Comparison of ENCODE assay signal across 8 mouse cellular contexts in the genomic region with DNA sequence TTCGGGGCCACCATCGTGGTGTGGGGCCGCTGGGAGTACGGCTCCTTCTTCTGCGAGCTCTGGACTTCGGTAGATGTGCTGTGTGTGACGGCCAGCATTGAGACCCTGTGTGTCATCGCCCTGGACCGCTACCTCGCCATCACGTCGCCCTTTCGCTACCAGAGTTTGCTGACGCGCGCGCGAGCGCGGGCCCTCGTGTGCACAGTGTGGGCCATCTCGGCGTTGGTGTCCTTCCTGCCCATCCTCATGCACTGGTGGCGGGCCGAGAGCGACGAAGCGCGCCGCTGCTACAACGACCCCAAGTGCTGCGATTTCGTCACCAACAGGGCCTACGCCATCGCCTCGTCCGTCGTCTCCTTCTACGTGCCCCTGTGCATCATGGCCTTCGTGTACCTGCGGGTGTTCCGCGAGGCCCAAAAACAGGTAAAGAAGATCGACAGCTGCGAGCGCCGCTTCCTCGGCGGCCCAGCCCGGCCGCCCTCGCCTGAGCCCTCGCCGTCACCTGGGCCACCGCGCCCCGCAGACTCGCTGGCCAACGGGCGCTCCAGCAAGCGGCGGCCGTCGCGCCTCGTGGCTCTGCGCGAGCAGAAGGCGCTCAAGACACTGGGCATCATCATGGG. TPM values are rescaled to one million over a fixed set of nuclear protein-coding genes. Genes with fewer than 3 reads are reported as not detected.
DNase-seq lines count a peak whose midpoint lies in the region; ATAC-seq and TF ChIP-seq lines count a peak whose summit lies in the region.

No protein-coding gene starts in this region.

- TF ChIP-seq CTCF in bone marrow, adult 2 months (IDR thresholded peaks at IDR 0.05; ENCODE audit: control insufficient read depth, insufficient read depth, low read length), result no peak
- no peak for TF ChIP-seq CTCF in layer of hippocampus, adult 2 months (conservative IDR thresholded peaks at IDR 0.05)

- TF ChIP-seq POLR2A in bone marrow, adult 2 months (IDR thresholded peaks at IDR 0.05; ENCODE audit: borderline replicate concordance, control insufficient read depth, low read depth, low read length), result no peak

- H3K9me3 ChIP-seq in lung, embryonic 15.5 days, result no peaks in the 10 kb centered on the region

- peaks cover 66% of the 10 kb centered on the region for H3K27me3 ChIP-seq in lung, embryonic 15.5 days

- intact Hi-C loops in heart, postnatal 25 days (cut with DNase I), result loop anchor here (5.0 kb wide), 2 partner anchors 121 to 156 kb away; no protein-coding TSS in a partner anchor

- no peaks in the 10 kb centered on the region; the same call in 1 of the 2 replicates for H3K4me1 ChIP-seq in bone marrow, adult 2 months (ENCODE audit: control insufficient read depth, insufficient read depth, low read length)
- H3K4me1 ChIP-seq in lung, embryonic 15.5 days, result peaks cover 49% of the 10 kb centered on the region

- peak overlapping the region; percentile 98 for H3K4me2 ChIP-seq in lung, embryonic 15.5 days

- DNase-seq in heart, adult 11 months, result peak; percentile 92
- no peak for DNase-seq in heart, postnatal 25 days (ENCODE audit: low spot score)
- DNase-seq in frontal cortex, postnatal 14 days (ENCODE audit: low spot score in 2 of 2), result peak; percentile 46 to 53
- peak; percentile 53 to 55 for DNase-seq in layer of hippocampus, adult 2 months (ENCODE audit: low spot score in 2 of 2)
- DNase-seq in right cerebral cortex, adult 2 months (ENCODE audit: low spot score in 2 of 2), result peak; percentile 65 to 72
- no peak for DNase-seq in cerebellum, adult 11 months

- H3K9ac ChIP-seq in lung, embryonic 15.5 days, result peak overlapping the region; percentile 50

- H3K36me3 ChIP-seq in lung, embryonic 15.5 days, result no peaks in the 10 kb centered on the region

- 0 out of 2 replicates have a peak, but pooled peaks have one; percentile 4 for ATAC-seq in lung, embryonic 15.5 days (ENCODE audit: borderline replicate concordance, extremely low read depth, low FRiP score, low TSS enrichment)

- peak overlapping the region; percentile 16 for H3K4me3 ChIP-seq in bone marrow, adult 2 months (replicated peaks; ENCODE audit: control insufficient read depth, low read depth, low read length)
- H3K4me3 ChIP-seq in layer of hippocampus, adult 2 months, result peak overlapping the region; percentile 73
- H3K4me3 ChIP-seq in lung, embryonic 15.5 days, result peak overlapping the region; percentile 59

- H3K27ac ChIP-seq in bone marrow, adult 2 months (ENCODE audit: control insufficient read depth, insufficient read depth, low read depth, low read length, poor library complexity), result peak overlapping the region; percentile 23; the same call in 1 of the 2 replicates
- peak overlapping the region; percentile 96 for H3K27ac ChIP-seq in layer of hippocampus, adult 2 months
- no peak overlapping the region for H3K27ac ChIP-seq in lung, embryonic 15.5 days

- 5% methylated on average over 69 of the region's 69 CpGs for WGBS in bone marrow, adult 2 months
- WGBS in lung, embryonic 15.5 days, result 2% methylated on average over 69 of the region's 69 CpGs

RNA-seq across cellular contexts. Expression of gene Adrb1, which starts 0.8 kb away (rescaled TPM):
- total RNA-seq in heart, postnatal 25 days (2021), result 10 to 100 TPM; 24.3 to 30.9 TPM
- polyA plus RNA-seq in bone marrow, adult 2 months (2011; ENCODE audit: insufficient read depth, insufficient read length, low replicate concordance, missing spikeins), result 0.50 TPM in 1 of 2 replicates, not detected in the other
- total RNA-seq in layer of hippocampus, adult 2 months (2021), result 10 to 100 TPM; 17.7 to 21.4 TPM
- polyA plus RNA-seq in lung, embryonic 15.5 days (2015; fragmentation: Nextera tagmentation; extraction: Ambion mirVana), result 1.4 and 1.5 TPM in 2 replicates

Comparison
In these comparisons a context has a peak if more than half of its experiments do, and no peak if none do; other contexts are left out.
1. DNase-seq: peak in heart, adult 11 months (single experiment), frontal cortex, postnatal 14 days (2 of 2), layer of hippocampus, adult 2 months (2 of 2) and right cerebral cortex, adult 2 months (2 of 2); none in heart, postnatal 25 days (single experiment) and cerebellum, adult 11 months (single experiment).
2. H3K4me3 ChIP-seq: peak in every context shown above with its lines; median percentile 73 in layer of hippocampus, adult 2 months; 59 in lung, embryonic 15.5 days; 16 in bone marrow, adult 2 months.